Mouse (Mus musculus): Measurements from ENCODE around the gene Cdc27. TPM values are rescaled to one million over a fixed set of nuclear protein-coding genes. Genes with fewer than 3 reads are reported as not detected.

The Cdc27 gene
- total and polyA plus RNA-seq, 3 experiments = 34.0 to 86.8 (median 71.9) TPM

DNA sequence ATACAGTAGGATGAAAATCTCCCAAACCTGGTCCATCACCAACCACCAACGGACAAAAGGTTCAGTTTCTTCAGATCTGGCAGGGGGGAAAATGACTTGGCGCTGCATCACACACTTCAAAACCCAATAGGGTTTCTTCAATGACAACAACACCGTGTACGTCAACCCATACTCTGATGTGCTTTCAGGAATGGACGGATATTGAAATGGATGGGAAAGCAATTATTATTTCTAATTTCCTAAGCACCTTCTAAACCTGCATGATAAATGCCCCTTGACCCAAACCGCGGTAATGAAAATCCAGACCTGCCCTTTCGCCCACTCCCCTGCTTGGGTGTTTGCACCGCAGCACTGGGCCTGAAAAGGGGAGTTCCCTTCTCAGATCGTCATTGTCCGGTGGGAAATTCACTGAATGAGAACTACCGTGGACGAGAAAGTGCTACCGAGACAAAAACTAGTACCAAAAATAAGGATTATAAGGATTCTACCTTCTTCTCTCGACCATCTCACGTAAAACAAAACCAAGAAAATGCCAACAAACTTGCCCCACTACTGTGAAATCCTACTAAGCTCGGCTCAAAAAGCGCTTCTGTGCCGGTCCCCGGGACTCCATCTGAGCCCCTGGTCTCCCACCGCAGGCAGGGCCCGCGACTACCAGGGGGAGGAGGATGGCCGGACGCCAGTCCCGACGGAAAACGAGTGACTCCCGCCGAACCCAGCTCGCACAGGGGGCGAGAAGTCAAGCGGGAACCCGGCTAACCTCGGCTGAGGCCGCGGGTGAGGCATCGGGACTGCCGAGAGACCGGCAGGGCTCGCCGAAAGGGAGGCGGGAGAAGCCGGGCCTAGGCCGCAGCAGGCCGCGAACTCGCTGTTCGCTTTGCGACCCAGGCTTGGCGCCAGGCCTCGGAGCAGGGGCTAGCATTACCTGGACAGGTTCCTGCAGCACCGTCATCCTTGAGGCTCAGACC is 698 bp downstream of the Cdc27 start (continued):
- TF ChIP-seq RAD21 (IDR thresholded peaks at IDR 0.05; ENCODE audit: low read depth, low read length) (no peak), MAZ (IDR thresholded peaks at IDR 0.05; ENCODE audit: low read depth, low read length) (peak; percentile 84), ZC3H11A (IDR thresholded peaks at IDR 0.05; ENCODE audit: low read depth, low read length) (no peak), USF2 (conservative IDR thresholded peaks at IDR 0.05; ENCODE audit: low read depth, low read length) (no peak), IRF4 (IDR thresholded peaks at IDR 0.05; ENCODE audit: low read depth, low read length) (0 out of 2 replicates have a peak, but pooled peaks have one; percentile 50), ZMIZ1 (IDR thresholded peaks at IDR 0.05; ENCODE audit: low read depth, low read length) (0 out of 2 replicates have a peak, but pooled peaks have one; percentile 18), E2F4 (IDR thresholded peaks at IDR 0.05; ENCODE audit: insufficient replicate concordance, low read depth, low read length) (0 out of 2 replicates have a peak, but pooled peaks have one; percentile 26), MAFK (IDR thresholded peaks at IDR 0.05; ENCODE audit: insufficient replicate concordance, low read length) (no peak), BHLHE40 (IDR thresholded peaks at IDR 0.05; ENCODE audit: low read depth, low read length) (no peak), UBTF (IDR thresholded peaks at IDR 0.05; ENCODE audit: low read depth, low read length) (peak; percentile 99), JUND (conservative IDR thresholded peaks at IDR 0.05; ENCODE audit: low read depth, low read length) (no peak), CHD2 (IDR thresholded peaks at IDR 0.05; ENCODE audit: low read length) (peak; percentile 79; the same call in 1 of the 2 replicates), ETS1 (conservative IDR thresholded peaks at IDR 0.05; ENCODE audit: low read depth, low read length) (no peak), JUN (IDR thresholded peaks at IDR 0.05; ENCODE audit: insufficient read depth, low read depth, low read length) (no peak), USF1 (IDR thresholded peaks at IDR 0.05; ENCODE audit: low read depth, low read length) (no peak), POLR2AphosphoS2 (IDR thresholded peaks at IDR 0.05; ENCODE audit: low read depth, low read length) (no peak), GABPA (IDR thresholded peaks at IDR 0.05; ENCODE audit: insufficient replicate concordance, low read depth, low read length) (no peak), ZNF384 (IDR thresholded peaks at IDR 0.05; ENCODE audit: low read depth, low read length) (no peak)

DNA sequence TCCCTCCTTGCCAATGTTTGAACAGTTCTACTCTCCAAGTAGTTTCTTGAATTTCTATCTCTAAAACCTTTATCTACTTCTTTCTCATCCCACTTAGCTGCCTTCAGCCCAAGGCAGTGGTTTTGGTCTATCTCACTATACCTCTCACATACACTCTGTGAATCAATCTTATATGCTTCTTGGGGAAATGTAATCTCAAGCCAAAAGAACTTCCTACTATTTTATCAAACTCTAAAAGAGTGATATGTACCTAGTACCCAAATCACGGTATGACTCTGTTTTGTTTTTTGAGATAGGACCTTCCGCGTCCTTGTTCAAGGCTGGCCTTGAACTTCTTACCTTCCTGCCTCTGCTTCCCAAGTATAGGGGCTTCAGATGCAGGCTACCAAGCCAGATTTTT is 2.9 kb downstream of the Cdc27 start:
- Histone ChIP-seq H3K79me2 (replicated peaks; ENCODE audit: control insufficient read depth, extremely low read depth, insufficient read depth, poor library complexity, severe bottlenecking) (peaks cover 68% of the 10 kb centered on the region), H3K9me3 (replicated peaks; ENCODE audit: low read length) (no peaks in the 10 kb centered on the region), H3K9ac (ENCODE audit: insufficient read depth, low read depth) (0 out of 2 replicates have a peak overlapping the region, but pooled peaks have one; percentile 21), H3K4me1 (ENCODE audit: control insufficient read depth in 1 of 2, insufficient read depth in 2 of 2) (peaks cover 12 to 66% of the 10 kb centered on the region in 2 experiments; a peak in 3 of 4 replicates), H3K4me2 (ENCODE audit: insufficient read depth, low read depth, poor library complexity, severe bottlenecking) (peak overlapping the region; percentile 32), H3K36me3 (replicated peaks in 1 of 2; ENCODE audit: control insufficient read depth in 1 of 2, insufficient read depth in 1 of 2, low read length in 1 of 2) (peaks cover 10 to 31% of the 10 kb centered on the region in 2 experiments), H3K4me3 (replicated peaks in 1 of 3; ENCODE audit: low read depth in 2 of 3, low read length in 2 of 3, poor library complexity in 1 of 3) (no peak overlapping the region), H3K27me3 (replicated peaks) (no peaks in the 10 kb centered on the region), H3K27ac (ENCODE audit: insufficient read depth, low read depth) (no peak overlapping the region)
- dilution Hi-C loops (cut with MboI; ENCODE audit: extremely low pct_ligation_motif_present, extremely low pct_unique_long_range_greater_than_20kb, low sequenced_read_pairs) (no loop called here), in situ Hi-C loops (cut with MboI; ENCODE audit: low pct_ligation_motif_present, low pct_unique_long_range_greater_than_20kb, low sequenced_read_pairs) (no loop called here)
- no peak for DNase-seq (ENCODE audit: extremely low read depth)
- TF ChIP-seq RAD21 (IDR thresholded peaks at IDR 0.05; ENCODE audit: low read depth, low read length) = no peak
- no peak for TF ChIP-seq SIN3A (IDR thresholded peaks at IDR 0.05; ENCODE audit: low read length)
- TF ChIP-seq ELF1 (IDR thresholded peaks at IDR 0.05; ENCODE audit: low read depth, low read length) = no peak
- TF ChIP-seq POLR2AphosphoS2 (IDR thresholded peaks at IDR 0.05; ENCODE audit: low read depth, low read length) = no peak
- no peak for TF ChIP-seq RCOR1 (conservative IDR thresholded peaks at IDR 0.05; ENCODE audit: low read depth, low read length)
- TF ChIP-seq UBTF (IDR thresholded peaks at IDR 0.05; ENCODE audit: low read depth, low read length) = no peak
- TF ChIP-seq ZMIZ1 (IDR thresholded peaks at IDR 0.05; ENCODE audit: low read depth, low read length) = no peak
- TF ChIP-seq JUN (IDR thresholded peaks at IDR 0.05; ENCODE audit: insufficient read depth, low read depth, low read length) = no peak
- TF ChIP-seq ZNF384 (IDR thresholded peaks at IDR 0.05; ENCODE audit: low read depth, low read length) = no peak
- no peak for TF ChIP-seq MAFK (IDR thresholded peaks at IDR 0.05; ENCODE audit: insufficient replicate concordance, low read length)

Measured in CH12.LX (cell line).